Mouse (Mus musculus) limb, embryonic 10.5 days (tissue): ENCODE results near the gene Izumo4. TPM values are rescaled to one million over a fixed set of nuclear protein-coding genes. Genes with fewer than 3 reads are reported as not detected.
A peak's percentile ranks its signal among the peaks of the same experiment; 100 is the strongest.

Experiments
- DNase-seq: peaks from one replicate; pipeline ENCODE4 v3.0.0-alpha.2; 2017; ENCODE audit warnings: low spot score
- H3K27ac ChIP-seq: fragments of 300-500 bp; sonication (generic); 2 replicates; pipeline ENCODE4 v1.5.1; 2016; ENCODE audit warnings: mild to moderate bottlenecking
- H3K27me3 ChIP-seq: fragments of 300-500 bp; sonication (generic); 2 replicates; pipeline ENCODE4 v1.6.1; 2016; ENCODE audit warnings: low read depth, mild to moderate bottlenecking; ENCODE audit not compliant: poor library complexity, severe bottlenecking
- H3K36me3 ChIP-seq: fragments of 300-500 bp; sonication (generic); 2 replicates; pipeline ENCODE4 v1.6.1; 2016; ENCODE audit warnings: mild to moderate bottlenecking, moderate library complexity
- H3K4me1 ChIP-seq: fragments of 300-500 bp; sonication (generic); 2 replicates; pipeline ENCODE4 v1.6.1; 2016
- H3K4me3 ChIP-seq: fragments of 300-500 bp; sonication (generic); 2 replicates; pipeline ENCODE4 v1.5.1; 2016; ENCODE audit warnings: mild to moderate bottlenecking, moderate library complexity
- H3K9me3 ChIP-seq: fragments of 300-500 bp; sonication (generic); replicated peaks from 2 replicates; pipeline ENCODE4 v1.6.1; 2016; ENCODE audit warnings: mild to moderate bottlenecking
- WGBS: fragments of 180-500 bp; shearing (Covaris S2); methylation state at CpG from one replicate; pipeline ENCODE4 v1.1.7; 2016; 5-methylcytosine and 5-hydroxymethylcytosine counted together
- polyA plus RNA-seq: library from polyadenylated mRNA; unstranded; fragments of >200 nt; fragmentation: Nextera tagmentation; extraction: Ambion mirVana; gene quantifications from 2 replicates; pipeline ENCODE4 v1.2.1, GENCODE M21; 2016

The Izumo4 gene
- polyA plus RNA-seq, 1 experiment from 2014 or later = 10.8 TPM

DNA sequence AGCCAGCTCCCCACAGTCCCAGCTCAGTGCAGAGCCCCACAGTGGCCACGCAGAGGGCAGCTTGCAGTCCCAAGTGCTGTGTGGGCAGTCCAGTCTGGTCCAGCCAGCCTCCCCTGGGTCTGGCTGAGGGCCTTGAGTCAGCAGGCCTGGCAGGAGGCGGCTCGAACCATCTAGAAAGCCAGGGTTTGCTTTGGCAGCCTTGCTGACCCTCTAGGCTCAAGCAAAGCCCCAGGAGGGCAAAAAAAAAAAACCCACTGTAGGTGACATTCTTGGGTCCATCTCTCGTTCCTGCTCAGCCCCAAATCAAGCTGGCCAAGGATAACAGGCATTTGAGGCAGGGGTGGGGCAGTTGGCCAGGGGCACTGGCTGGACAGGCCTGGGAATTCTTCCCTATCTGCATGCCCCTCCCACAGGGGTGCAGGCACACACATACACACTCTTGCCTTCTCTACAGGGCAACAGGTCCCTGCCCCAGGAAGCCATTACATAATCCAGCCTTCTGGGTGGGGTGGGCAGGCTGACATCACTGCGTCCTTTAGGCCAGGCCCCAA lies 27.7 kb upstream of the Izumo4 start:
- Histone ChIP-seq H3K27me3 (no peaks in the 10 kb centered on the region), H3K4me3 (peak overlapping the region; percentile 99), H3K36me3 (peaks cover 54% of the 10 kb centered on the region), H3K9me3 (no peaks in the 10 kb centered on the region), H3K27ac (peak overlapping the region; percentile 93), H3K4me1 (peaks cover 65% of the 10 kb centered on the region)
- 67% methylated on average over 5 of the region's 5 CpGs for WGBS
- DNase-seq = no peak

DNA sequence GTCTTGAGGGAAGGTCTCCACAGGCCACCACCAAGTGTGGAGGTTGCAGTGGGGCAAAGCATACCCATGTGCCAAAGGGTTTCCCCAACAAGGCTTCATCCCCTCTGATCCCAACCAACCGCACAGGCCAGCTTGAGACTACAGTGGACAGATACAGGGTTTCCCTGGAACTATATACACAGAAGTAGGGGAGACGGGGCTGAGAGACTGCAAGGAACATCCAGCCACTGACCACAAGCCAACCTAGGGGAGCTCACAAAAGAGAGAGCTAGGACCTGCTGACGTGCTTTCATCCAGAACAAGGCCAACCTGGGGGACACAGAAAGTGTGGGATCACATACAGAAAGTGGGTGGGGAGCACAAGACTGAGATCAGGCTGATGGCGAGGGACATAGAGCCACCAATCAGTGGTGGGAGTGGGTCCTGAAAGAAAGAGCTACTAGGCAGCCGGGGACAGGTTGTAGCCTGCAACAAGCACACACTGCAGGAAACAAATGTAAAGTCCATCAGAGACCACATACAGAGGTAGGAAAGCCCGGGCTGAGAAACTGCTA lies 27.1 kb upstream of the Izumo4 start:
- Histone ChIP-seq H3K27ac (peak overlapping the region; percentile 93), H3K4me3 (peak overlapping the region; percentile 99), H3K9me3 (no peaks in the 10 kb centered on the region), H3K27me3 (no peaks in the 10 kb centered on the region), H3K4me1 (peaks cover 72% of the 10 kb centered on the region), H3K36me3 (peaks cover 48% of the 10 kb centered on the region)
- DNase-seq = no peak
- 34% methylated on average over 6 of the region's 6 CpGs for WGBS

DNA sequence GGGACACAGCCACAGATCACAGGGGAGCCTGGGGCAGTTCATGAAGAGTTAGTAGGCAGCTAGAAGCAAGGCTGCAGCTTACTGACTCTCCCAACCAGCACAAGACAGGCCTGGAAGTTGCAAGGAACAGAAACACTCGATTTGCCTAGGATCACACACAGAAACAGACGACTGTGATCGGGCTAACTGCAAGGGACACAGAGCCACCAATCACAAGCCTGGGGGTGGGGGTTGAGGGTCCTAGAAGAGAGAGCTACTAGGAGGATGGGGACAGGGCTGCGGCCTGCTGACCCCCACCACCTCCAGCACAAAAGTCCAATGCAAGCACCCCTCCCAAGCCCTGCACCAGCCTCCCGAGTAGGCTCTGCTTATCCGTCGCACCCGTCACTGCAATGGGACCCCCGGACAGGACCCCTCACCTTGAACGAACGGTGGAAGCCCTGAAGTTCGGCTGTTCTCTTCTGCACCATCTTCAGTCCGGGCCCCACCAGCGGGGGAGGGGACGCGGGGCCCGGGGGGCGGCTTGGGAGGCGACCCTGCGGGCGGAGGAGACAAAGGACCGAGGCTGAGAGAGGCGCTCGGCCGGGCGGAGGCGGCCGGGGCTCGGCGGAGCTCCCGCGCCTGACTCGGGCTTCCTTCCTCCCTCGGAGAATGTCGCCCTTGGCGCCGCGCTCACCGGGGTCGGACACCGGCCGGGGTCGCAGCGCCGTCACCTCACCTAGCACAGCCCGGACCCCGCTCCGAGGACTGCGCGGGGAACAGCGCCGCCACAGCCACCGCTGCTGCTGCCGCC lies 26.4 kb upstream of the Izumo4 start:
- Histone ChIP-seq H3K36me3 (peaks cover 41% of the 10 kb centered on the region), H3K27ac (peak overlapping the region; percentile 93), H3K9me3 (no peaks in the 10 kb centered on the region), H3K4me3 (peak overlapping the region; percentile 99), H3K4me1 (peaks cover 77% of the 10 kb centered on the region), H3K27me3 (no peaks in the 10 kb centered on the region)
- DNase-seq = peak; percentile 58
- WGBS = under 1% methylated on average over 42 of the region's 54 CpGs

DNA sequence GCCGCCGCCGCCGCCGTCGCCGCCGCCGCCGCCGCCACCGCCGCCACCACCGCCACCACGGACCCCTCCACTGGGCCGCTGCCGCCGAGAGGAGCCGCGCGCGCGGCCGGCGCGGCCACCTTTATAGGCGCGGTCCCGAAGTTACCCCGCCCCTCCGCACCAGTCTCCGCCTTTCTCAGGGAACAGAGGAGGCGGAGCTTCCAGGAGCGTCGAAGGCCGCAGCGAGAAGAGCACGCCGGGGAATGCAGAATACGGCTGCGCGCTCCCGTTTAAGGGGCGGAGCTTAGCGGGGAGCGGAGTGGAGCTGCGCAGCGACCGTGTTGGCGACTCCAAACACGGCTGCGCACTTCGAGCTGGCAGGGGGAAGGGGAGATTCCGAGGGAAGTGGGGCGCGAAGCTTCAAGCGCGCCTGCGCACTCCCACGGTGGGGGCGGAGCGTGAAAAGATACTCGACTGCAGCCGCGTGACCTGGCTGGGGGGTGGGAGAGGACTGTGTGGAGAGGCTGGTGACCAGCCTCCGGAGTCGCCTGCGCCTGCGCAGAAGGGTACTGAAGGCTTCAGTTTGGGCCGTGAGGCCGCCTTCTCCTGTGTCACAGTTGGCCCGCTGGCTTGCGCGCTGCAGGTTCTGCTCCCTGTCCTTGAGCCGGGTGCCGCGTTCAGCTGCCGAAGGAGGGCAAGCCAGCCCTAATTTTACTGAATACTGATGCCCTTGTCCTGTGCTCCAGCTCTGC lies 25.6 kb upstream of the Izumo4 start:
- 2% methylated on average over 61 of the region's 78 CpGs for WGBS
- DNase-seq = peak; percentile 99
- peaks cover 33% of the 10 kb centered on the region for H3K36me3 ChIP-seq
- H3K27me3 ChIP-seq = no peaks in the 10 kb centered on the region
- peaks cover 77% of the 10 kb centered on the region for H3K4me1 ChIP-seq
- peak overlapping the region; percentile 93 for H3K27ac ChIP-seq
- peak overlapping the region; percentile 99 for H3K4me3 ChIP-seq
- no peaks in the 10 kb centered on the region for H3K9me3 ChIP-seq

DNA sequence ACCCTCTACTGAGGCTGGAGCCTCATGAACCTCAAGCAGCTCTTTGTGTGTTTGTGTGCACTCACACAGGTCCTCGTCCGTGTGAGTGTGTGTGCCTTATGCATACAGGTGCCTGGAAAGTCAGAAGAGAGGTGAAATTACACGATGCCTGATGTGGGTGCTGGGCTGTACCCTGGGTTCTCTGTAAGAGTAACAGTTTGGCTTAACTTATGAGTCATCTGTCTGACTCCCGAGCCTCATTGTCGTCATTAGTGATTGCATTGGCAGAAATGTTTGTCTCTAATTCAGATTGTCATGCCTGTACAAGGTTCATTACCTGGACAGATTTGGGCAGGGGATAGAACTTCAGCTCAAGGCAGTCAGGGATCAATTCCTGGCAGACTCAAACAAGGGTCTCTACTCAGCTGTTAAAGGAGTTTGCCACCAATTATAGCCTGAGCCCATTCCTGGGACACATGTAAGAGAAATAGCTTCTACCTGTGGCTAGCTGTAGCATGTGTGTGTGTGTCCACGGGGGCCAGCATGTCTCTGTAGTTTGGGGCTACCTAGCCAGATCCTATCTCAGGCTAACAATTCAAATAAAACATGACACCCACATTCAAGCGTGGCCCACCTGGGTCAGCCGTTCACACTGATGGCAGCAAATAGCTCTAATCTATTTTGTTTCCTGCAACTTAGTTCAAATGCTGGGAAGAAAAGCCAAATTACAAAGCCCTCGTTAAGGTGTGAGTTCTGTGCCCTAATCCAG lies 24.7 kb upstream of the Izumo4 start:
- WGBS = 41% methylated on average over 9 of the region's 9 CpGs
- Histone ChIP-seq H3K9me3 (no peaks in the 10 kb centered on the region), H3K27ac (peak overlapping the region; percentile 93), H3K36me3 (peaks cover 24% of the 10 kb centered on the region), H3K4me1 (peaks cover 72% of the 10 kb centered on the region), H3K4me3 (peak overlapping the region; percentile 99), H3K27me3 (no peaks in the 10 kb centered on the region)
- DNase-seq = no peak

DNA sequence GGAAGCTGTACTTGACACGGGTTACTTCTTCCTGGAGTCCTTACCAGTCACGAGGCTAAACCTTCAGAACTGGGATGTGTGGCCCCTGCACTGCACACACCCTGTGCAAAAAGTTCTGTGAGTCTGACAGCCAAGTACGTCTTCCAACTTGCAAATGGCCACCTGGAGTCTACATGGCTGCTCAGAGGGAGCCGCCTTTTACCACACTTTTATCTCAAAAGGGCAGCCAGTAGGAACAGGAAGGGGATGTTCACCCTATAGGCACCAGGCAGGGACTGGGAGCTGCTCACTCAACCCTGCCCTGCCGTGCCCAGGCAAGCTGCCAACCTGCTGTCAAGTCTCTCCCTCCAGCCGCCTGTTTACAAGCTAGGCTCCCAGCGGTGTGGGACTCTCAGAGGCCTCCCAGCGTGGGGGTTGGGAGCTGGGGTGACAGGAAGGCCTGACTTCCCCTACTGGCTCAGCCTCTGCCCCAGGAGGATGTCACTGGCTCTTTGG lies 24.0 kb upstream of the Izumo4 start, which contains the start of gene Mknk2:
Gene Mknk2, minus strand, starts transcription at position 171 of the 495 bp plus-strand sequence.
- Histone ChIP-seq H3K27ac (peak within 1 kb of the TSS; percentile 93), H3K9me3 (no peaks in the 10 kb centered on the region), H3K4me1 (peaks cover 65% of the 10 kb centered on the region), H3K4me3 (peak within 1 kb of the TSS; percentile 99), H3K36me3 (peaks cover 20% of the 10 kb centered on the region), H3K27me3 (no peaks in the 10 kb centered on the region)
- DNase-seq = no peak
- 35% methylated on average over 8 of the region's 8 CpGs for WGBS

DNA sequence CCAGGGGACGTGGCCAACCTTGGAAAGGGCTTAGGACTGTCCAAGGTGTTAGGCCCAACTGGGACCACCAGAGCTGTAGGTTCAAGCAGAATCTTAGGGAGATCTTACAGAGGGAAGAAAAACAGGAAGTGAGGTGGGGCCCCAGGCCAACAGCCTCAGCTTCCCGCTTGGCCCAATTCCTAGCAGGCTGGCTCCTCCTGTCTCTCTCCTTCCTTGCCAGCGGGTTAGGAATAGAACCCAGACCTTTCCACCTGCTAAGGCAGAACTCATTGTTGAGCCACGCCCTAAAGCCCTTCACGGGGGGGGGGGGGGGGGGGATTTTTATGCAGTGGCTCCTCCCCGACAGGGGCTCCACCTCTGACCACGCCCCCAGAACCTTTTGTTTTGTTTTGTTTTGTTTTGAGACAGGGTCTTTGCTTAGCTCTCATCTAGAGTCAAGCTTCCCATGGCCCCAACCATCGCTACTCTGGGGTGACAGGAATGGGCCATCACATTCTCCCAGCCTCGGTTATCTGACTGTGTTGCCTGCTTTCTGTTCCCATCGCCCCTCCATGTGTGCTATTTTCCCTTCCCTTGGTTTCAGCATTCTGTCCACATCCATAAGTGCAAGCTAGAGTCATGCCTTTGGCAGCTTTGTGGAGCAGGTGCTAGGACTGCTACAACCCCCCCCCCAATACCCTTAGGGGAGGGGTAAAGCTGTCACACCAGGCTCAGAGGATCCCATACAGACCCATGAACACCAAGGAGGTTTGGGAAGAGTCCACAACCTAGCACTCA lies 23.2 kb upstream of the Izumo4 start:
- no peaks in the 10 kb centered on the region for H3K27me3 ChIP-seq
- H3K27ac ChIP-seq = peak overlapping the region; percentile 93
- H3K4me3 ChIP-seq = peak overlapping the region; percentile 99
- peaks cover 20% of the 10 kb centered on the region for H3K36me3 ChIP-seq
- H3K4me1 ChIP-seq = peaks cover 57% of the 10 kb centered on the region
- DNase-seq = no peak
- no peaks in the 10 kb centered on the region for H3K9me3 ChIP-seq
- WGBS = 59% methylated on average over 10 of the region's 10 CpGs

DNA sequence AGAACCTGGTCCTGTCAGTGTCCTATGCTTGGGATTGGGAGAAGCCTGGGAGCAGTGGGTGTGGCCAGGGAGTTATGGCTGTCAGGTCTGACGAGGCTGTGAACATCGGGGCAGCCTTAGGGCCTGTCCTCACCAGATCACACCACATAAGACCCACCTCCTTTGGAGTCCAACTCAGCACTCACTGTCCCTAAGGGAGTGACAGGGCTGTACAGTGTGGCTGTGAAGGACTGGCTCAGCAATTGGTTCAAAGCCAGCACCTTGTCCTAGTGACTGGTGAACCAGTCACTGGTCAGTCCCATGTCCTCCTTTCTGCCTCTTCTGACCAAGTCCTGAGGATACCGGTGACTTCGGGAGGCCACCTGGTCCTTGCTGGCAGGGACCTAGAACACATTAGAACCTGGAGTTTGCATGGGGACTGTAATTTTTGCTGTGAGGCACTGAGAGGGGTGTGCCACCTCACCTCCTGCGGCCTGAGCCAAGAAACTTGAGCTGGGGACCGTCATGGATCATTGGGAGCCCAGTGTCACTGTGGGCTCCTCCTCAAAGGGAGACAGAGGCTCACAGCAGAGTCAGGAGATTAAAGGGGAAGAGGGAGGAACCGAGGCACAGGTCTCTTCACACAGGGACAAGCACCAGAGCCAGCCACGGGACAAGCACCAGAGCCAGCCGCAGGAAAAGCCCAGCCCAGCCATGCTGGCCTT lies 22.3 kb upstream of the Izumo4 start:
- peak overlapping the region; percentile 93; the same call in 1 of the 2 replicates for H3K27ac ChIP-seq
- H3K27me3 ChIP-seq = no peaks in the 10 kb centered on the region
- peaks cover 16% of the 10 kb centered on the region for H3K36me3 ChIP-seq
- H3K9me3 ChIP-seq = no peaks in the 10 kb centered on the region
- H3K4me1 ChIP-seq = peaks cover 47% of the 10 kb centered on the region
- WGBS = 63% methylated on average over 9 of the region's 9 CpGs
- 0 out of 2 replicates have a peak overlapping the region, but pooled peaks have one; percentile 7 for H3K4me3 ChIP-seq
- DNase-seq = no peak

DNA sequence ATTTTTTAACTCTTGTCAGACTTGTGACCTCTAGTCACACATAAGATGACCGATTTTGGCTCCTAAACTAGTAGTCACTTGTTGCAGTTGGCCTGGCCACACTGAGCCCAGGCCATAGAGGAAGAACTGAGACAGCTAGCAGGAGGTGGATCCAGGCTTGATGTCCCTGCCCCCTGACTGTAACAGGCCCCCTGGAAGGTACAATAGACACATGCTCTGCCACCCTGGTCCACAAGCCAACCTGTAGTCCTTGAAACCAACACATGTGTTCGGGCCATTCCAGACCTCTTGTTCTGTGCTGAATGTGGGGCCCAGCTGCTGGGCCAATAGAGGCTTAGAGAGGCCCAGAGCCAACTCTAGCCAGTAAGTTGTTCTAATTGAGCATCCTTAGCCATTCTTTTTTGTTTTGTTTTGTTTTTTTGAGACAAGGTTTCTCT lies 21.7 kb upstream of the Izumo4 start:
- Histone ChIP-seq H3K4me1 (peaks cover 42% of the 10 kb centered on the region), H3K9me3 (no peaks in the 10 kb centered on the region), H3K27me3 (no peaks in the 10 kb centered on the region), H3K4me3 (no peak overlapping the region), H3K36me3 (peaks cover 21% of the 10 kb centered on the region), H3K27ac (0 out of 2 replicates have a peak overlapping the region, but pooled peaks have one; percentile 93)
- DNase-seq = no peak
- 86% methylated on average over 2 of the region's 2 CpGs for WGBS

DNA sequence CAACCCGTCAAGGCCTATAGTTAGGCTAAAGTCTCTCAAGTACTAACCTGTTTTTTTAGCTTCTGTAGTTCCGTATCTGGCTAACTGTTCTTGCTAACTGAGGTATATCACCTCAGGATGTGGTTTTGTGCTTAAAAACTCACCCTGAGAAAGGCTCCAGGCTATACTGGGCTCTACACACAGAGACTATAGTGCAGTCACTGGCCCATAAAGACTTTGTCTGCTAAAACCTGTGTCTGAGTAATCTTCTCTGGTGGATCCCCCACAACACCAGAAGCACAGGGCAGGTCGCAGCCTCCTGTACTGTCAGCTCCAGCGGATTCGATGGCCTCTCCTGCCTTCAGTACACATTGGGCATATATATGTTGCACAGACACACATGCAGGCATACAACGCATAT lies 20.0 kb upstream of the Izumo4 start:
- H3K4me3 ChIP-seq = no peak overlapping the region
- 94% methylated on average over 6 of the region's 6 CpGs for WGBS
- DNase-seq = no peak

DNA sequence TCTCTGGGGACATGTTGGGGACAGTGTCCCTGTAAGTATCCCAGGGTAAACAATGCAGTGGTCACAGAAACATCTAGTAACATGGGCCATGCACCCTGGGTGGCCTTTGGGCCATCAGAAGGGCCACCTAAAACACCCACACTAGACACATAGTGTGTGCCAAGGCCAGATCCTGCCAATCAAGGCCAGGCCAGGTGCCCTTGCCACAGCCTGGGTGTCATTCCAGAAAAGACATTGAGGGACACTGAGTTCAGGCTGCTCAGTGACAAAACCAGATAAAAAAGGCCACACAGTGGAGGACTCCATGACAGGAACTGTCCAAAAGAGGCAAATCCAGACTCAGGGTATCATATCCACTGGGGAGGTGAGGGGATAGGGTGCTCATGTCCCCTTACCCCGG lies 18.3 kb upstream of the Izumo4 start:
- H3K27ac ChIP-seq = no peak overlapping the region
- H3K9me3 ChIP-seq = no peaks in the 10 kb centered on the region
- H3K27me3 ChIP-seq = no peaks in the 10 kb centered on the region
- peaks cover 18% of the 10 kb centered on the region for H3K4me1 ChIP-seq
- no peak overlapping the region for H3K4me3 ChIP-seq
- 93% methylated on average over 1 of the region's 1 CpGs for WGBS
- no peak for DNase-seq
- peaks cover 51% of the 10 kb centered on the region for H3K36me3 ChIP-seq

More for the DNA sequence above, 20.0 kb upstream of the Izumo4 start:
- Histone ChIP-seq H3K27ac (no peak overlapping the region), H3K9me3 (no peaks in the 10 kb centered on the region), H3K4me1 (peaks cover 34% of the 10 kb centered on the region), H3K27me3 (no peaks in the 10 kb centered on the region), H3K36me3 (peaks cover 39% of the 10 kb centered on the region)
